Mouse (Mus musculus) megakaryocyte, adult 5-6 weeks (primary cell): ENCODE measurements around the gene Cttnbp2nl. TPM values are rescaled to one million over a fixed set of nuclear protein-coding genes. Genes with fewer than 3 reads are reported as not detected.

Experiments used
- ATAC-seq: 2 replicates; pipeline ENCODE4 v1.8.0; 2016; ENCODE audit warnings: mild to moderate bottlenecking, inconsistent platforms; ENCODE audit not compliant: poor library complexity, severe bottlenecking
- total RNA-seq, 2 experiments: library from RNA; stranded (forward) in 1 of 2; stranded (reverse) in 1 of 2; fragments of 153-499, 151-499 nt in 1 of 2; fragments of 221-1000, 200-1000 nt in 1 of 2; gene quantifications; 2 replicates each; pipeline versions ENCODE4 v1.2.3 to v1.2.4; 2015 to 2017

Gene Cttnbp2nl
- total RNA-seq (2015), result 0.58 and 1.5 TPM in 2 replicates
- total RNA-seq (2017), result 0.77 and 1.4 TPM in 2 replicates

- peak; percentile 92 for ATAC-seq
These were observed at the start of gene Cttnbp2nl for GRCm38 (mm10) chr3:105052937-105053697. Gene Cttnbp2nl, minus strand, starts transcription at chr3:105053146.

DNA sequence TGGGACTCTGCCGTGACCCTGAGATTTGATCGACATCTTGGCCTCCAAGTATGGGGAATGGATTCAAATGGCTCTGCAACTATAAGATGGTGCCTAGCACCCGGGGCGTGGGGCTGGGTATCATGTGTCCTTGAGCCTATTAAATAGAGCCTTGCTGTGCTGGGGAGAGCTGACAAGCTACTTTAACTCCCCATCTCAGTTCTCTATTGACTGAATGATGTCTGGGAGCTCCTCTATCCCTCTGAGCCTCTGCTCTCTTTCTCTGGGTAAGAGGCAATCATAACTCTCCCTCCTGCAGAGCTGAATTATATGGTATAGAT is 47.3 kb upstream of the Cttnbp2nl start:
- ATAC-seq, result no peak

- no peak for ATAC-seq
These were observed 46.8 kb upstream of the Cttnbp2nl start for GRCm38 (mm10) chr3:105099526-105100269.

- no peak for ATAC-seq
These were observed 44.6 kb upstream of the Cttnbp2nl start for GRCm38 (mm10) chr3:105097581-105097980.

DNA sequence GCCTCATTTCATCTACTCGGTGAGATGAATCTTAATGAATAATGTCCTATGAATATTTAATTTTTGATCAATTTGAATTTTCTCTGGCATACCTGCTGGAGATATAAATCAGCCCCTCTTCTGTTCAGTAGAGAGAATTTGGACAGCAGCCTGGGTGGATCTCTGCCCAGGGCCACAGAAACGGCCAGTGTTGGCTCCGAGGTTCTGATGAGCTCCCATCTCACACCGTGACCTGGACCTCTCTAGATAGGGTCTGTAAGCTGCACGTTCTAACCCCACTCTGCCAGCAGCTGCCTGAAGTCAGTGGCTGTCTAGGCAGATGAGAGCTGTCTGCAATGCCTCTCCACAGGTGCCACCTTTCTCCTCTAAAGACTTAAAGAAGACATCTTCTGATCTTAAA is 42.1 kb upstream of the Cttnbp2nl start:
- ATAC-seq, result no peak

DNA sequence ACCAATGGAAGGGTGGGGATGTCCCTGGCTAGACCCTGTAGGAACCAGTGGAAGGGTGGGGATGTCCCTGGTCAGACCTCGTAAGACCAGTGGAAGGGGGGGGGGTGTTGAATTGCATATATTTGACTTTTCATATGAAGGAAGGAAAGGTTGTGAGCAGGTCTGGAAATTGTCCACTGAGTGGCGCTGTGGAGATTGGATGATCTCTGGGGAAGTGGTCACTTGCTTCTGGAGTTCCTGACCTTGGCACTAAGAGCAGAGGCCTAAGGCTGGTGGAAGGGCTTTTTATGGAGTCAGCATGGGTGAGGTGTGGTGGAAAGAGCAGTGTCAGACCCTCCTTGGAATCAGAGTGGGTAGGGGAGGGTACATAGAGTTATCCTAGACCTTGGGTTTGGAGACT is 41.5 kb upstream of the Cttnbp2nl start:
- ATAC-seq, result no peak

DNA sequence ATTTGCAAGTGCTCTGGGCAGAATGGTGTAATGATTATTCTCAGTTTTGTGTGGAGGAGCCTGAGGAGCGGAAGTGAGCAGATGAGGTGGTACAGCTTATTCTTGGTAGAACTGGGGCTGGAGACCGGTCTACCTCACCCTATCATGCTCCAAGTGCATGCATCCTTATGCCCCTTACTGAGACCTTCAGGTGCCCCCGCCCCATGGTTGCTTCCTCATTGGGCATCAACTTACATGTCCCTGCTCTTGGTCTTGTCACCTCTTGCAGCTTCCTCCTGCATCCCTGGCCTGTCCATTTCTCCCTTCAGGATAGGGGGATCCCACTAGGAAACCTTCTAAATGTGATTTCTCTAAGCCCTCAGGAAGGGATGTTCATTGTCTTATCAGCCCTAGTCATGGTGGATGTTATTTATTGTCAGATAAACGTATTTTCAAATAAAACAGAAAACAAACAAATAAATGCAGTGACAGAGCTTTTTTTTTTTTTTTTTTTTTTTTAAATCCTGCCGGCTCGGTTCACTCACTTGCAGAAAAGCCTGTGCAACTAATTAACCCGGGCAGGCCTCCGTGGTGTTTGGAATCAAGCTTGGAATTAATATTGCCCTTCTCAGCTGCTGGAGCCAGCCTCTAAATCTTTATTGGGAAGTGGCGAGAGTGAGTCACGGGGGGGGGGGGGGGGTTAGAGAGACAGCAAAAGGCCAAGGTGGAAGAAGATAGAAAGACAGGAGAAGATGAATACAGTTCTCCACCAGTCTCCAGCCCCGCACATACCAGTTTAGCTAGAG is 40.0 kb upstream of the Cttnbp2nl start:
- ATAC-seq, result no peak

DNA sequence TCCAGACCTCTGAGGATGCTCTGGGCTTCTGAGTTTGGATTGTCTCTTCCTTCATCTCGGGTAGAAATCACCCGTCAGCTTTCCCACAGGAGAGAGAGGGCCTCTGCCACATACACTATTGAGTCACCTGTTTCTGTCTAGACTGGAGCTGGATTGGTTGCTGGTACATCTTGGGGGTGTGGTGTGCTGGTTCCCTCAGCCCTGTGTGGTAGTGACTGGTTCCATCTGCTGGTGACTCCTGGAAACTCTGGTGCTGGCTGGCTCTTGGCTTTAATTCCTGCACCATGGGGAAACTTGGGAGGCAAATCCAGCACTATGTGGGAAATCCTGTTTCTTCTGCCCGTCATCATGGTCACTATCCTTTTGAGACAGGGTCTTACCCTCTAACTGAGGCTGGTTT is 38.0 kb upstream of the Cttnbp2nl start:
- ATAC-seq, result no peak

GRCm38 (mm10) chr3:105090147-105090546 is 37.2 kb upstream of the Cttnbp2nl start:
- ATAC-seq, result no peak

DNA sequence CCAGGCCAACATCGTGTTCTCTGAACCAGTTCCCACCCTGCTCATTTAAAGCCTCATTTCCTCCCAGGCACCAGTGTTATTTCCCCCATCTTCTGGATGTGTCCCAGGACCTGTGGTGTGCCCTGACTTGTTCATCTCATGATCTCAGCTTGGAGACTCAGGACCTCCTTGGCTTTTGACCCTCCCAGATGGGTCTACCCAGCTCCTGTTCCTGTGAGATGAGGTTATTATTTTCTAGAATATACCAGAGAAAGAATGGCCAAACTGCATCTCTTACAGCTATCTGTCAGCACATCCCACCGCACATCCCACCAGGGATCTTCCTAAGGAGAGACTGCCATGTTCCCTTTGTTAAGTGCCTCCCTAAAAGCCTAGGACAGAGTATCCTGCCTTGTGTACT is 35.7 kb upstream of the Cttnbp2nl start:
- ATAC-seq, result no peak

DNA sequence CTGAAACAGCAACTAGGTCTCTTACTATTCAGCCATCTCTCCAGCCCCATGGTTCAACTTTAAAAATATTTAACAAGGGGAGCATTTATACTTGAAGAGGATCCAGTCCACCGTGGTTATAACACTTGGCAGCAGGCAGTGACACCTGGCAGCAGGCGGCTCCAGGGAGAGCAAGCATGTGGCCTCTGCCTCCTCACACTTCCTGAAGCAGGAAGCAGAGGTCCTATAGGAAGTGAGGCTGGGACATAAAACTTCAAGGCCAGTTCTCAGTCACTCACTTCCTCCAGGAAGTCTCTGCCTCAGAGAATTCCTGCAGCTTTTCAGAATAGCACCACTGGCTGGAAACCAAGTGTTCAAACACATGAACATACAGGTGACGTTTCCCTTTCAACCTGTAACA is 34.4 kb upstream of the Cttnbp2nl start:
- no peak for ATAC-seq

- no peak for ATAC-seq
These were observed 25.4 kb upstream of the Cttnbp2nl start for GRCm38 (mm10) chr3:105078231-105078826.

GRCm38 (mm10) chr3:105075796-105076195 is 22.9 kb upstream of the Cttnbp2nl start:
- ATAC-seq, result no peak

GRCm38 (mm10) chr3:105072536-105072935 is 19.6 kb upstream of the Cttnbp2nl start:
- no peak for ATAC-seq

DNA sequence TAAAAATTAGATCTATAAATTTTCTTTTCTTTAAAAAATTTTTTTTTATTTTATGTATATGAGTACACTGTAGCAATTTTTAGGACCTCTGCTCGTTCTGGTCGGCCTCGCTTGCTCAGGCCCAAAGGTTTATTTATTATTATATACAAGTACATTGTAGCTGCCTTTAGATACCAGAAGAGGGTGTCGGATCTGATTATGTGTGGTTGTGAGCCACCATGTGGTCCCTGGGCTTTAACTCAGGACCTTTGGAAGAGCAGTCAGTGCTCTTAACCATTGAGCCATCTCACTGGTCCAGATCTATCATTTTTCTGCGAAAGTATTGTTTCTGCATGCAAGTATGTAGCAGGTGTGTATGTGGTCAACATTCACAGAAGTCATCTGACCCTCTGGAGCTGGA is 18.3 kb upstream of the Cttnbp2nl start:
- no peak for ATAC-seq

DNA sequence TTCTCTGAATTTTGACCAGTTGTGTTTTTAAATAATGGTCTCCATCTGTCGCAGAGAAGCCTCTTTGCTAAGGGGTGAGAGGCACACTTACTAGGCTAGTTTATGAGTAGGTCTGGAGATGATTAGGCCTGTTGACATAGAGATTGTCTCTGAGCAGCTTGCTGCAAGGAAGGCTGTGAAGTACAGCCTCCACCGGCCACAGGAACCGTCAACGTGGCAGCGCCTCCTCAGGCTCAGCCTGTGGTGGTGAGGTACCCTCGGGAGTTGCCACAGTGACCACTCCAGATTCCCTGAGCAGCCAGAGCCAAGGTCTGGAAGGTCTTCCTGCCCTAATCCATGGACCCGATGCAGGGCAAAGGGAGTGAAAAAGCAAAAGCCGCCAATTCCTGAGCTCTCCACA is 17.6 kb upstream of the Cttnbp2nl start:
- no peak for ATAC-seq

DNA sequence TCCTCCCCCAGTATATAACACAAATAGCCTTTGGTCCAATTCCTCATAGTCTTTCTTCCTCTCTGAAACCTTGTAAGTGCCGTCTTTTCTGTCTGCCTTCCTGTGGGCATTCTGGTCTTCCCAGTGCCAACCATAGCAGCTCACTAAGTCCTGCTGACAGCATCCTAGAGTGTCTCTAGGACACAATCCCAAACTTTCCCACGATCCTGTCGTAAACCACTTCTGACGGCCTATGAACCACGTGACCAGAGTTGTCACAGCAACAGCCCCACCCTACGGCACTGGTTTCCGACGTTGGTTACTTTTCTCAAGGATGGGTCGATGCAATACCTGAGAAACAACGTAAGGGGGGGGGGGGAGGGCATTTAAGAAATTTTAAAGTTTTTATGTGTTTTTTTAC is 13.6 kb upstream of the Cttnbp2nl start, which contains the start of gene 4930564D02Rik:
Gene 4930564D02Rik (plus strand): TSS at position 301 of the 400 bp plus-strand sequence.
- ATAC-seq, result no peak

GRCm38 (mm10) chr3:105062676-105063075 is 9.7 kb upstream of the Cttnbp2nl start:
- no peak for ATAC-seq

- no peak for ATAC-seq
These were observed 9.0 kb upstream of the Cttnbp2nl start for GRCm38 (mm10) chr3:105061991-105062390.

DNA sequence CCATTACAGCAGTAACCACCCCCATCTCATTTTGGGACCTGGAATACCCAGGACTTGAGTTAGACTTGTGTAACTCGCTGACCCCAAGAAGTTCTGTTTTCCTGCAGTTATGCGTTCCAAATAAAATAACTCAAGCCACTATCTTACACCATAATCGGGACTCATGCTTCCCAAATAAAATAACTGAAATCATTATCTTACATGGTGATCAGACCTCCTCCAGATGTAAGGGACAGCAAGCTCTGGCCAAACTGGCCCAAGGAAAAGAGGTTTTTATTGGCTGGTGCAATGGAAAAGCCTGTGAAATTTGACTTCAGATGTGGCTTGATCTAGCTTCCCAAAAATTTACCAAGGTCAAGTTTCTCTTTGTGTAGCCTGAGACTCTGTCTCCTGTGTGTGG is 8.6 kb upstream of the Cttnbp2nl start:
- no peak for ATAC-seq

GRCm38 (mm10) chr3:105060992-105061391 is 8.0 kb upstream of the Cttnbp2nl start:
- no peak for ATAC-seq
